Mouse (Mus musculus): ENCODE data around the gene Lonp1.
"Not testable (repeated sequence)": the region's sequence is repeated elsewhere in the genome, so short reads cannot be mapped to it uniquely, and the experiment has no call there.

DNA sequence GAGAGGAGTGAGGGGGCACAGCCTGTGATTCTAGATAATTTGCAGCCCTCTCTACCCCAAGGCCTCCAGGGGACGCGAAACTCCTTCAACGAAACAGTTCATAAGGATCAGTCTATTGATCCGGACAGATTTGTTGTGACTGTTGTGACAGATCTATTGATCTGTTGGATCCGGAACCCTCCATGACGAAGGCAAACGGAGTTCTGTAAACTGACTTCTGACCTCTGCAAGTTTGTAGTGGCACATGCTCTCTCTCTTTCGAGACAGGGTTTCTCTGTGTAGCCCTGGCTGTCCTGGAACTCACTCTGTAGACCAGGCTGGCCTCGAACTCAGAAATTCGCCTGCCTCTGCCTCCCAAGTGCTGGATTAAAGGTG lies 14.1 kb downstream of the Lonp1 start:
- not testable (repeated sequence) for TF ChIP-seq CTCF (IDR thresholded peaks at IDR 0.05; ENCODE audit: borderline replicate concordance, control insufficient read depth, extremely low read depth, insufficient read depth, low read length, poor library complexity); POLR2A (IDR thresholded peaks at IDR 0.05; ENCODE audit: control insufficient read depth, extremely low read depth, insufficient read depth, low read length, poor library complexity)
